Mouse (Mus musculus) MEL (cell line): ENCODE data around the gene Morc4. TPM values are rescaled to one million over a fixed set of nuclear protein-coding genes. Genes with fewer than 3 reads are reported as not detected.

Experiments used
- DNase-seq: peaks from one replicate; pipeline ENCODE4 v3.0.0; 2011; ENCODE audit warnings: low read depth, low spot score
- H3K27ac ChIP-seq: 2 replicates; pipeline ENCODE4 v1.5.1; 2012; ENCODE audit warnings: low read depth, mild to moderate bottlenecking, control low read depth, low read length, moderate library complexity; ENCODE audit not compliant: control insufficient read depth
- H3K27me3 ChIP-seq, 2 experiments: fragments of 150-350 bp in 1 of 2; sonication (generic) in 1 of 2; 2 replicates each; pipeline ENCODE4 v1.6.1; 2012; ENCODE audit warnings: low read length in 2 of 2, mild to moderate bottlenecking in 2 of 2, improper control_type of control experiment in 1 of 2, moderate library complexity in 1 of 2; ENCODE audit not compliant: insufficient read depth in 2 of 2, control insufficient read depth in 1 of 2
- H3K36me3 ChIP-seq, 2 experiments: 2 replicates each; pipeline ENCODE4 v1.6.1; 2012 to 2014; ENCODE audit warnings: low read length in 2 of 2, improper control_type of control experiment in 1 of 2, inconsistent platforms in 1 of 2, mild to moderate bottlenecking in 1 of 2; ENCODE audit not compliant: insufficient read depth in 2 of 2, control insufficient read depth in 1 of 2
- H3K4me1 ChIP-seq, 2 experiments: fragments of 150-350 bp in 1 of 2; sonication (generic) in 1 of 2; 2 replicates each; pipeline ENCODE4 v1.6.1; 2012; ENCODE audit warnings: low read length in 2 of 2, improper control_type of control experiment in 1 of 2, mild to moderate bottlenecking in 1 of 2; ENCODE audit not compliant: insufficient read depth in 2 of 2, control insufficient read depth in 1 of 2
- H3K4me3 ChIP-seq, 2 experiments: fragments of 150-350 bp in 1 of 2; sonication (generic) in 1 of 2; 2 replicates each; pipeline ENCODE4 v1.5.1; 2012; ENCODE audit warnings: low read depth in 2 of 2, low read length in 2 of 2, mild to moderate bottlenecking in 2 of 2, moderate library complexity in 2 of 2, control low read depth in 1 of 2, improper control_type of control experiment in 1 of 2; ENCODE audit not compliant: control insufficient read depth in 1 of 2, insufficient read depth in 1 of 2
- H3K79me2 ChIP-seq: 2 replicates; pipeline ENCODE4 v1.6.1; 2012; ENCODE audit warnings: mild to moderate bottlenecking, low read length, moderate library complexity; ENCODE audit not compliant: control insufficient read depth, poor library complexity, insufficient read depth
- H3K9ac ChIP-seq: 2 replicates; pipeline ENCODE4 v1.6.1; 2012; ENCODE audit warnings: low read depth, mild to moderate bottlenecking, control low read depth, low read length, moderate library complexity; ENCODE audit not compliant: control insufficient read depth, poor library complexity, severe bottlenecking
- H3K9me3 ChIP-seq: fragments of 150-350 bp; sonication (generic); replicated peaks from 2 replicates; pipeline ENCODE4 v1.6.1; 2012; ENCODE audit warnings: mild to moderate bottlenecking, low read length, improper control_type of control experiment, moderate library complexity; ENCODE audit not compliant: insufficient read depth
- CHD1 ChIP-seq: IDR thresholded peaks from 2 replicates; pipeline ENCODE4 v1.6.1; 2012; ENCODE audit warnings: low read depth, mild to moderate bottlenecking, inconsistent platforms, low read length, improper control_type of control experiment
- CHD2 ChIP-seq: IDR thresholded peaks from 2 replicates; pipeline ENCODE4 v1.6.1; 2011; ENCODE audit warnings: low read length, improper control_type of control experiment
- CTCF ChIP-seq, 3 experiments: IDR thresholded peaks in 2 of 3; conservative IDR thresholded peaks in 1 of 3; 2 replicates each; pipeline ENCODE4 v1.5.1; 2011 to 2012; ENCODE audit warnings: low read length in 3 of 3, low read depth in 2 of 3, mild to moderate bottlenecking in 2 of 3, improper control_type of control experiment in 1 of 3, inconsistent platforms in 1 of 3, mixed read lengths in 1 of 3, moderate library complexity in 1 of 3; ENCODE audit not compliant: control insufficient read depth in 1 of 3, insufficient read depth in 1 of 3, poor library complexity in 1 of 3, severe bottlenecking in 1 of 3
- E2F4 ChIP-seq: IDR thresholded peaks from 2 replicates; pipeline ENCODE4 v1.6.1; 2011; ENCODE audit warnings: low read depth, low read length, improper control_type of control experiment, borderline replicate concordance
- EP300 ChIP-seq, 2 experiments: IDR thresholded peaks; 2 replicates each; pipeline ENCODE4 v1.6.1; 2011; ENCODE audit warnings: improper control_type of control experiment in 2 of 2, low read length in 2 of 2, low read depth in 1 of 2, mild to moderate bottlenecking in 1 of 2
- ETS1 ChIP-seq: IDR thresholded peaks from 2 replicates; pipeline ENCODE4 v1.6.1; 2012; ENCODE audit warnings: low read depth, mild to moderate bottlenecking, inconsistent platforms, low read length, improper control_type of control experiment, moderate library complexity
- GATA1 ChIP-seq: IDR thresholded peaks from 2 replicates; pipeline ENCODE4 v1.6.1; 2011; ENCODE audit warnings: low read depth, low read length, improper control_type of control experiment
- MAFK ChIP-seq: IDR thresholded peaks from 2 replicates; pipeline ENCODE4 v1.6.1; 2011; ENCODE audit warnings: low read depth, mild to moderate bottlenecking, low read length, improper control_type of control experiment, borderline replicate concordance
- MEF2A ChIP-seq: IDR thresholded peaks from 2 replicates; pipeline ENCODE4 v1.6.1; 2014; ENCODE audit warnings: low read depth, mild to moderate bottlenecking, inconsistent platforms, low read length, improper control_type of control experiment; ENCODE audit not compliant: poor library complexity, insufficient replicate concordance, severe bottlenecking; ENCODE audit errors: extremely low read depth
- NELFE ChIP-seq: IDR thresholded peaks from 2 replicates; pipeline ENCODE4 v1.6.1; 2011; ENCODE audit warnings: low read depth, low read length, improper control_type of control experiment
- POLR2A ChIP-seq, 2 experiments: IDR thresholded peaks; 2 replicates each; pipeline ENCODE4 v1.6.1; 2011 to 2012; ENCODE audit warnings: low read length in 2 of 2, mild to moderate bottlenecking in 2 of 2, control low read depth in 1 of 2, improper control_type of control experiment in 1 of 2, low read depth in 1 of 2, moderate library complexity in 1 of 2; ENCODE audit not compliant: control insufficient read depth in 1 of 2, insufficient read depth in 1 of 2, poor library complexity in 1 of 2
- POLR2AphosphoS2 ChIP-seq: IDR thresholded peaks from 2 replicates; pipeline ENCODE4 v1.6.1; 2011; ENCODE audit warnings: low read length, improper control_type of control experiment
- POLR2AphosphoS5 ChIP-seq: IDR thresholded peaks from 2 replicates; pipeline ENCODE4 v1.6.1; 2012; ENCODE audit warnings: low read depth, borderline replicate concordance, mild to moderate bottlenecking, inconsistent platforms, low read length, moderate library complexity, mixed read lengths
- RAD21 ChIP-seq: IDR thresholded peaks from 2 replicates; pipeline ENCODE4 v1.6.1; 2011; ENCODE audit warnings: mild to moderate bottlenecking, low read depth, low read length, improper control_type of control experiment
- RCOR1 ChIP-seq: IDR thresholded peaks from 2 replicates; pipeline ENCODE4 v1.6.1; 2012; ENCODE audit warnings: low read depth, mild to moderate bottlenecking, inconsistent platforms, low read length, improper control_type of control experiment
- TAL1 ChIP-seq: IDR thresholded peaks from 2 replicates; pipeline ENCODE4 v1.6.1; 2012; ENCODE audit warnings: mild to moderate bottlenecking, inconsistent platforms, low read length, moderate library complexity, mixed read lengths
- TCF12 ChIP-seq: IDR thresholded peaks from 2 replicates; pipeline ENCODE4 v1.6.1; 2014; ENCODE audit warnings: low read depth, mild to moderate bottlenecking, inconsistent platforms, low read length, improper control_type of control experiment, moderate library complexity
- USF2 ChIP-seq, 2 experiments: IDR thresholded peaks; 2 replicates each; pipeline ENCODE4 v1.6.1; 2011 to 2012; ENCODE audit warnings: improper control_type of control experiment in 2 of 2, low read length in 2 of 2, borderline replicate concordance in 1 of 2, inconsistent platforms in 1 of 2, low read depth in 1 of 2, mild to moderate bottlenecking in 1 of 2; ENCODE audit not compliant: insufficient read depth in 1 of 2
- ZKSCAN1 ChIP-seq: IDR thresholded peaks from 2 replicates; pipeline ENCODE4 v1.6.1; 2012; ENCODE audit warnings: low read depth, mild to moderate bottlenecking, inconsistent platforms, low read length, improper control_type of control experiment, moderate library complexity
- ZMIZ1 ChIP-seq: IDR thresholded peaks from 2 replicates; pipeline ENCODE4 v1.6.1; 2012; ENCODE audit warnings: low read depth, mild to moderate bottlenecking, inconsistent platforms, low read length, improper control_type of control experiment, moderate library complexity
- polyA plus RNA-seq, 2 experiments: library from polyadenylated mRNA; stranded (reverse) in 1 of 2; unstranded in 1 of 2; fragments of >175 nt in 1 of 2; fragments of >200 nt in 1 of 2; gene quantifications; 2 replicates each; pipeline versions ENCODE4 v1.2.1 to v1.2.4; 2012; ENCODE audit warnings: low replicate concordance in 2 of 2, low read depth in 1 of 2; ENCODE audit not compliant: insufficient read length in 2 of 2, insufficient read depth in 1 of 2, missing spikeins in 1 of 2
- total RNA-seq: library from RNA; depleted of rRNA; stranded (reverse); fragments of 300-350 nt; gene quantifications from 2 replicates; pipeline ENCODE4 v1.2.3, GENCODE M21; 2012; rRNA removed

The Morc4 gene
- 4.2 and 4.6 TPM in 2 replicates for total RNA-seq
- 100 to 1,000 TPM in 1 of 2 experiments, 10 to 100 TPM in 1; 20.4 to 221 TPM for polyA plus RNA-seq

- H3K9ac ChIP-seq, result peak within 1 kb of the TSS; percentile 60
- H3K79me2 ChIP-seq, result peaks cover 2% of the 10 kb centered on the region; the same call in 1 of the 2 replicates
- no peak for TF ChIP-seq NELFE
- no peak for TF ChIP-seq CHD2
- TF ChIP-seq TAL1, result no peak
- no peak for TF ChIP-seq TCF12
- TF ChIP-seq ZMIZ1, result no peak
- no peak within 1 kb of the TSS for H3K27ac ChIP-seq
- peaks cover 13 to 23% of the 10 kb centered on the region in 2 experiments for H3K27me3 ChIP-seq
- H3K9me3 ChIP-seq, result no peaks in the 10 kb centered on the region
- DNase-seq, result peak; percentile 54
- H3K4me1 ChIP-seq, result peaks cover 0 to 4% of the 10 kb centered on the region in 2 experiments; a peak in 1 of 4 replicates
- peak within 1 kb of the TSS; percentile 55 to 75 for H3K4me3 ChIP-seq
- peaks cover 0 to 10% of the 10 kb centered on the region in 2 experiments; a peak in 2 of 4 replicates for H3K36me3 ChIP-seq
These were observed at the start of gene Morc4 for GRCm38 (mm10) chrX:139870938-139871791. Morc4 (minus strand) TSS chrX:139871677.

- H3K4me1 ChIP-seq, result no peaks in the 10 kb centered on the region
- TF ChIP-seq POLR2A (IDR thresholded peaks at IDR 0.05; ENCODE audit: control insufficient read depth in 1 of 2, insufficient read depth in 1 of 2, low read depth in 1 of 2, low read length in 2 of 2, poor library complexity in 1 of 2) (no peak), EP300 (IDR thresholded peaks at IDR 0.05; ENCODE audit: low read depth in 1 of 2, low read length in 2 of 2) (no peak), CHD1 (no peak), RAD21 (no peak), USF2 (IDR thresholded peaks at IDR 0.05; ENCODE audit: borderline replicate concordance in 1 of 2, insufficient read depth in 1 of 2, low read depth in 1 of 2, low read length in 2 of 2) (no peak), POLR2AphosphoS5 (no peak), MAFK (no peak), E2F4 (no peak), ZKSCAN1 (no peak), GATA1 (no peak), RCOR1 (no peak), CTCF (IDR thresholded peaks at IDR 0.05 in 2 of 3, conservative IDR thresholded peaks at IDR 0.05 in 1 of 3; ENCODE audit: control insufficient read depth in 1 of 3, insufficient read depth in 1 of 3, low read depth in 2 of 3, low read length in 3 of 3, poor library complexity in 1 of 3, severe bottlenecking in 1 of 3) (no peak), NELFE (no peak), POLR2AphosphoS2 (no peak), MEF2A (no peak), TAL1 (no peak), ETS1 (no peak), TCF12 (no peak)
- no peaks in the 10 kb centered on the region for H3K36me3 ChIP-seq
- no peak for DNase-seq
- no peak overlapping the region for H3K27ac ChIP-seq
- H3K79me2 ChIP-seq, result no peaks in the 10 kb centered on the region
- H3K9ac ChIP-seq, result no peak overlapping the region
- no peaks in the 10 kb centered on the region for H3K27me3 ChIP-seq
- H3K9me3 ChIP-seq, result no peaks in the 10 kb centered on the region
- H3K4me3 ChIP-seq, result no peak overlapping the region
These were observed 49.1 kb upstream of the Morc4 start for GRCm38 (mm10) chrX:139920572-139920971.
